Mouse (Mus musculus) ES-Bruce4 (cell line): Measurements from ENCODE around the gene Rtn4r.

Source experiments
- CTCF ChIP-seq: IDR thresholded peaks from one replicate; pipeline ENCODE4 v1.8.1; 2011; ENCODE audit warnings: low read depth, low read length
- EP300 ChIP-seq: IDR thresholded peaks from 2 replicates; pipeline ENCODE4 v1.6.1; 2011; ENCODE audit warnings: low read depth, low read length; ENCODE audit not compliant: insufficient read depth
- POLR2A ChIP-seq: IDR thresholded peaks from one replicate; pipeline ENCODE4 v1.8.1; 2011; ENCODE audit warnings: low read length; ENCODE audit not compliant: insufficient read depth

DNA sequence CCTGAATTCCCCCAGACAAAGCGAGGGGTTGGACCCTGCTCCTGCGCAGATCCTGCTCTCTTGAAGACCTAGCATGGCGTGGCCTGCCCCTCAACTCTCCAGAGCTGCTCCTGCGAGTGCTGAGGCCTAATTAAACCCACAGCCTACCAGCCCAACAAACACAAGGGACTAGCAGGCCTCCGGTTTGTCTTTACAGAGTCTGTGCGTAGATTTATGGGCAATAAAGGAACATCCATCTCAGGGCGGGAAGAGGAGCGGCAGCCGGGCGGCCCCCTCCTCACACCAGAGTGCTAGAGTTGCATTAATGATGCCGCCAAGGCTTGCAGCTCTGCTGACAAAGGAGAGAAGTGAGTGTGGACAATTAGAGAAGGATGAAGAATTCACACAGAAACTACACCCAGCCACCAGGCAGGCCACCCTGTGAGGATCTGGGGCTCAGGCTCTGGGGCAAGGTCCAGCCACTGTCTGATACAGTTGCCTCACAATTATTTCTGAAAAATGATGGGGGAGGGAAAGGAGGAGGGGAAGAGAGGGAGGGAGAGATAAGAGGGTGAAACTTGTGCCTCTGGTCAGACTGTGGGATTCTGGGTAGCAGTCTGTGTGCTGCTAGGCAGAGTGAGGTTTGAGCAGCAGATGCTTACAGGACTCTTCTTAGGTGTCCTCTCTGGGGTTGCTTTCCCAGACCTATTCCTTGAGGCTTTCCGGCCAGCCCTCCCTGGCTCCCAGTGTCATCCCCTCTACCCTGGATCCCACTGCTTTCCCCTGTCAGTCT is 29.3 kb downstream of the Rtn4r start:
- no peak for TF ChIP-seq POLR2A
- no peak for TF ChIP-seq CTCF
- TF ChIP-seq EP300: no peak
